Mouse (Mus musculus) right cerebral cortex, adult 18-20 months (tissue): ENCODE measurements at regions not wholly inside any gene's neighbourhood (a gene's known extent, or its start where the extent isn't known, plus 50 kb on each side); places are given as distances from the start of the nearest gene placed in this dataset.

Experiments used
- DNase-seq: peaks from one replicate; pipeline ENCODE4 v3.0.0; 2022; ENCODE audit warnings: mixed read lengths

DNA sequence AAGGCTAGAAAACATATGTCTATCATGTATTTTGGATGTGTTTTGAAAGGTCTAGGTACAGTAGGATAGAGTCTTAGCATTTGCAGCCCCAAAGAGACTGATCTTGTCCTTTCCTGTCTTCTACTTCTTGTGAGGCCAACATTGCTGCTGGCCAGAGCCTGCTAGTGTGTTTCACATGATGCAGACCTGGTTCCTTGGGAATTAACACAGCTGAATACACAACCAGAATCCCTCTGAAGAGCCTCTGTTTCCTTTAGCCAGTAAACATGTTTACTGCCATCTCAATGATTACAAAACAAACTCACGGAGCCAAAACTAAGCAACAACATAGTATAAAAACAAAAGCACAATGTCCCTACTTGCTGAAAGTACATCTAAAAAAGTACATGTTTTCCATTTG lies 598.9 kb downstream of the 9430069I07Rik start:
- DNase-seq = no peak
